ENCODE assay signal across 26 mouse cellular contexts in the genomic region with DNA sequence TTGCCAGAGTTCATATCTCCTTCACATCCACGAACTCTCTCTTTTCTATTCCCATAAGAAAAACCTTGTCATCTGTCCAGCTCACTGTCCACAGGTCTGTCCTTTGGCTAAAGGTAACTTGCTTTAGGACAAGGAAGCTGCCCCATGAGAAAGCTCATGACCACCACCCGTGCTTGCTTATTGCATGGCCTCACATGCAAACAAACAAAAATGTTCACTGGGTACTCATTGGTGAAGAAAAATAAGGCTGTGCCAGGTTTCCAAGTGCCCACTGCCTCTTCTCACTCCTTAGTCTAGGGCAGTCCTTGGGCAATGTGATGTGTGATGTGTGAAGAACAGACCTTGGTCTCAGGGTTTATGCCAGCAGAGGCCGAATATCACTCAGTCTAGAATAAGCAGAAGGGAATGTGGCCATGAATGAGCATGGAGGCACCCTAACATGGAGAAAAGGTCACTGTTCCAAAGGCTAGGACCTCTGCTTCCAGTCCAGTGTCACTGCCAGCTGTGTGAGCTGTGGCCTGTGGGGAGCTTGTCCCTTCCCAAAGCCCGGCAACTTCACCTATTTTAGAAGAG. TPM values are rescaled to one million over a fixed set of nuclear protein-coding genes. Genes with fewer than 3 reads are reported as not detected.
DNase-seq lines count a peak whose midpoint lies in the region; ATAC-seq and TF ChIP-seq lines count a peak whose summit lies in the region.
"Had no signal": no experiment of that assay in that cellular context is flagged by ENCODE, and none has a peak within 500 bp of the region (broad histone marks: within the 10 kb centered on the region; RNA-seq: fewer than 3 reads in every experiment).

No protein-coding gene starts in this region.

- no peak for ATAC-seq in heart, postnatal 0 days (ENCODE audit: insufficient read depth, low read depth)
- ATAC-seq in kidney, embryonic 15.5 days (replicated peaks; ENCODE audit: low FRiP score), result no peak
- ATAC-seq: CD4-positive, CD25-positive, alpha-beta regulatory T cell, adult 4 months; forebrain, embryonic 14.5 days; intestine, embryonic 16.5 days had no signal

- H3K27me3 ChIP-seq in heart, postnatal 0 days (ENCODE audit: control insufficient read depth, insufficient read depth, low read length), result no peaks in the 10 kb centered on the region
- H3K27me3 ChIP-seq in kidney, embryonic 15.5 days, result no peaks in the 10 kb centered on the region
- H3K27me3 ChIP-seq: embryonic facial prominence, embryonic 12.5 days; hindbrain, embryonic 13.5 days; limb, embryonic 15.5 days; neural tube, embryonic 12.5 days had no signal

- no peak overlapping the region for H3K4me2 ChIP-seq in heart, postnatal 0 days (ENCODE audit: low read depth, low read length)
- H3K4me2 ChIP-seq in kidney, embryonic 15.5 days, result no peak overlapping the region
- H3K4me2 ChIP-seq: embryonic facial prominence, embryonic 12.5 days; hindbrain, embryonic 13.5 days; limb, embryonic 15.5 days; midbrain, embryonic 11.5 days; neural tube, embryonic 12.5 days had no signal

- peak overlapping the region; percentile 22; the same call in 1 of the 2 replicates for H3K27ac ChIP-seq in heart, postnatal 0 days (ENCODE audit: low read depth)
- no peak overlapping the region for H3K27ac ChIP-seq in kidney, embryonic 15.5 days
- peak overlapping the region; percentile 88 for H3K27ac ChIP-seq in brown adipose tissue, adult 24 weeks (replicated peaks; ENCODE audit: low read depth, low read length)
- H3K27ac ChIP-seq: embryonic facial prominence, embryonic 12.5 days; hindbrain, embryonic 13.5 days; limb, embryonic 10.5 days; limb, embryonic 15.5 days; neural tube, embryonic 12.5 days had no signal

- no peak overlapping the region for H3K9ac ChIP-seq in heart, postnatal 0 days (replicated peaks; ENCODE audit: low read depth, low read length)
- no peak overlapping the region for H3K9ac ChIP-seq in kidney, embryonic 15.5 days
- H3K9ac ChIP-seq: embryonic facial prominence, embryonic 12.5 days; hindbrain, embryonic 13.5 days; limb, embryonic 15.5 days; neural tube, embryonic 12.5 days had no signal

- no peak for DNase-seq in heart, postnatal 0 days (ENCODE audit: low spot score)
- no peak for DNase-seq in heart, postnatal 10 days
- peak; percentile 28 to 40 for DNase-seq in kidney, postnatal 36 days
- peak; percentile 47 for DNase-seq in adrenal gland, postnatal 10 days
- no peak for DNase-seq in right cerebral cortex, postnatal 10 days (ENCODE audit: low spot score in 2 of 2)
- DNase-seq: cerebellum, adult 11-12 months; cerebellum, adult 9-11 months; embryo, embryonic 11 days; gastrocnemius, postnatal 14 days; heart, postnatal 4 days; lung, postnatal 36 days; right cerebral cortex, postnatal 4 days; thymus, postnatal 4 days had no signal

- no peak for TF ChIP-seq CTCF in heart, postnatal 0 days (IDR thresholded peaks at IDR 0.05; ENCODE audit: low read depth)

- peaks cover 29% of the 10 kb centered on the region for H3K4me1 ChIP-seq in heart, postnatal 0 days (ENCODE audit: control insufficient read depth, insufficient read depth)
- H3K4me1 ChIP-seq in kidney, embryonic 15.5 days, result no peaks in the 10 kb centered on the region
- H3K4me1 ChIP-seq in brown adipose tissue, adult 24 weeks (ENCODE audit: control insufficient read depth, insufficient read depth, insufficient read length, low read length), result peaks cover 34% of the 10 kb centered on the region
- H3K4me1 ChIP-seq: embryonic facial prominence, embryonic 12.5 days; hindbrain, embryonic 13.5 days; limb, embryonic 15.5 days; neural tube, embryonic 12.5 days had no signal

- intact Hi-C loops in heart, postnatal 10 days (cut with DNase I), result no loop called here

- TF ChIP-seq EP300 in heart, postnatal 0 days (IDR thresholded peaks at IDR 0.05; ENCODE audit: low read depth), result no peak

- no peak overlapping the region for H3K4me3 ChIP-seq in heart, postnatal 0 days (ENCODE audit: low read depth, low read length)
- H3K4me3 ChIP-seq in kidney, embryonic 15.5 days (replicated peaks), result no peak overlapping the region
- no peak overlapping the region for H3K4me3 ChIP-seq in brown adipose tissue, adult 24 weeks (ENCODE audit: insufficient read depth, low read depth, low read length)
- H3K4me3 ChIP-seq: embryonic facial prominence, embryonic 12.5 days; hindbrain, embryonic 13.5 days; limb, embryonic 10.5 days; limb, embryonic 15.5 days; myocyte; neural tube, embryonic 12.5 days had no signal

- WGBS in heart, postnatal 0 days, result 71% methylated on average over 4 of the region's 4 CpGs
- 85% methylated on average over 4 of the region's 4 CpGs for WGBS in kidney, embryonic 15.5 days

- 0 out of 2 replicates have a peak, but pooled peaks cover 4% of the 10 kb centered on the region for H3K36me3 ChIP-seq in heart, postnatal 0 days (replicated peaks; ENCODE audit: control insufficient read depth, insufficient read depth, low read length)
- no peaks in the 10 kb centered on the region for H3K36me3 ChIP-seq in kidney, embryonic 15.5 days
- H3K36me3 ChIP-seq: embryonic facial prominence, embryonic 12.5 days; hindbrain, embryonic 13.5 days; limb, embryonic 10.5 days; limb, embryonic 15.5 days; neural tube, embryonic 12.5 days had no signal

- no peaks in the 10 kb centered on the region for H3K9me3 ChIP-seq in heart, postnatal 0 days (replicated peaks; ENCODE audit: control insufficient read depth, low read length)
- H3K9me3 ChIP-seq in kidney, embryonic 15.5 days (replicated peaks), result no peaks in the 10 kb centered on the region
- H3K9me3 ChIP-seq: embryonic facial prominence, embryonic 12.5 days; hindbrain, embryonic 13.5 days; limb, embryonic 15.5 days; neural tube, embryonic 12.5 days had no signal

RNA-seq across cellular contexts. Expression of gene Akap2, which starts 11.2 kb away (rescaled TPM):
- total RNA-seq in heart, postnatal 0 days (2014; rRNA removed; ENCODE audit: low replicate concordance), result 64.1 and 65.5 TPM in 2 replicates
- polyA plus RNA-seq in heart, postnatal 0 days (2015; fragmentation: Nextera tagmentation; extraction: Ambion mirVana), result 33.8 and 37.7 TPM in 2 replicates
- 100 to 1,000 TPM; 127 to 141 TPM for total RNA-seq in heart, postnatal 10 days (2021)
- polyA plus RNA-seq in kidney, embryonic 15.5 days (2015; fragmentation: Nextera tagmentation; extraction: Ambion mirVana), result 22.8 and 27.8 TPM in 2 replicates
- 10 to 100 TPM; 87.7 to 92.0 TPM for total RNA-seq in adrenal gland, postnatal 10 days (2021)
- polyA plus RNA-seq in brown adipose tissue, adult 24 weeks (2012; ENCODE audit: insufficient read depth, insufficient read length, missing spikeins), result 30.6 and 41.6 TPM in 2 replicates
- total RNA-seq: granulocyte monocyte progenitor cell, adult 5-6 weeks had no signal

Comparison
In these comparisons a context has a peak if more than half of its experiments do, and no peak if none do; other contexts are left out.
1. DNase-seq: peak in kidney, postnatal 36 days (2 of 2) and adrenal gland, postnatal 10 days (single experiment); none in heart, postnatal 0 days (single experiment), heart, postnatal 10 days (0 of 2) and right cerebral cortex, postnatal 10 days (0 of 2).